Mouse (Mus musculus) embryo, embryonic 11.5 days (tissue): ENCODE measurements around the gene Gm11127.
"Not testable (repeated sequence)": the region's sequence is repeated elsewhere in the genome, so short reads cannot be mapped to it uniquely, and the experiment has no call there.

Experiments
- DNase-seq: peaks from one replicate; pipeline ENCODE4 v3.0.0-alpha.2; 2012; ENCODE audit warnings: low read depth, low spot score

Gene Gm11127

GRCm38 (mm10) chr17:36031583-36032331, 26.4 kb downstream of the Gm11127 start:
- DNase-seq = not testable (repeated sequence)

DNA sequence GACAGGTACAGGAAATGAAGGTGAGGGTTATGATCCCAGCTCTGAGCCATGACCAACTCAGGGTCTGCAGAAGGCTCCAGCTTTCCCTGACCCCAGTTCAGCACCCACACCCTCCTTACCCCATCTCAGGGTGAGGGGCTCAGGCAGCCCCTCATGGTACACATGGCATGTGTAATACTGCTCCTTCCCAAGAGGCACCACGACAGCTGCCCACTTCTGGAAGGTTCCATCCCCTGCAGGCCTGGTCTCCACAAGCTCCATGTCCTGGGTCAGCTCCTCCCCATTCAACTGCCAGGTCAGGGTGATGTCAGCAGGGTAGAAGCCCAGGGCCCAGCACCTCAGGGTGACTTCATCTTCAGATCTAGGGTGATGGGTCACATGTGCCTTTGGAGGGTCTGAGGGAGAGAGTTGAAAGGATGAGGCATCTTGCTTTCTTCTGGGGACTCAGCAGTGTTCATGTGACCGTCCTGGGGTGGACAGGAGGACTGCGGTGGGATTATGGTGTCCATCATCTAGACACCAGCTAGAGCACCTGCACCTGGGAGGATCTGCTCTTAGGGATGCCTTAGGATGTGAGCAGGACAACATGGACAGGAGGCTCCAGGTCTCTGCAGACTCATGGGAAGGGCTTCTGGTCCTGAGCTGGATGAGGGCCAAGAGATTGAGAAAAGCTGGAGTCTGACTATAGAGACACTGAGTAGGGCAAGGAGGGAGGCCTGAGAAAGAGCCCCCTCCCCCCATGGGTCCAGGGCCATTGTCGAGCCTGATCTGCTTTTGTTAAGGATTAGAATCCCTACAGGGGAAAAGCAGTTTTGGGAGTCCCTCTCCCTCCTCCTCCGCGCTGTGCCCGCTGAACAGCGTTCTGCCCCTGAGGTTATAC, 27.2 kb downstream of the Gm11127 start:
- not testable (repeated sequence) for DNase-seq

- not testable (repeated sequence) for DNase-seq
Observed at GRCm38 (mm10) chr17:36030046-36030702, 28.0 kb downstream of the Gm11127 start.

DNA sequence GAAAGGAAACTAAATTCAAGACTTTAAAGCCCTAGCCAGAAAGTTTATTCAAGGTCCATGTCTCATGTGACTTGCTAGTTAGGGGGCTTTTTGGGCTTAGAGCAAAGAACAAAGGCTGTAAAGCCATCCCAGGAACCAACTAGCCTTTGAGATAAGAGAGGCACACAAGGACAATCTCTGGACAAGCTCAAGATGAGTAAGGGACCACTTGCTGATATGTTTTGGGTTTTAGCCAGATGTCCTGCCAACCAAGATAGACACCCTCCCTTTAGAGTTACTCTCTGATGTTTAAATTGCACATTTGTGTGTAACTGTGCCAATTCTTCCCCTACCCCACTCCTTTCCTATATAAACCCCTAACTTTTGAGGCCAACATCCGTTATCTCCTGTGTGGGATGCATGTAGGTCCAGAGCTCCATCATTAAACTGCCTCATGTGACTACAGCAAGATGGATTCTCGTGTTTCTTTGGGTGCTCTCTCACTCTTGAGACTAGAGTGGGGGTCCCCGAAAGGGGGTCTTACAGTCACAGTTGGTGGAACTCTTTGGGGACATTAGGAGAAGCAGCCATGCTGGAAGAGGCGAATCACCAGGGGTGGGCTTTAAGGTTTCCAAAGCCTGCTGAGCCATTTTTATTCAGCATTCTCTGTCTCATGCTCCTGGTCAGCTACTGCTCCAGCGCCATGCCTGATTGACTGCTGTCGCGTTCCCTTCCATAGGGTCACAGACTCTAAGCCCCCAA, 29.1 kb downstream of the Gm11127 start:
- DNase-seq = no peak

DNA sequence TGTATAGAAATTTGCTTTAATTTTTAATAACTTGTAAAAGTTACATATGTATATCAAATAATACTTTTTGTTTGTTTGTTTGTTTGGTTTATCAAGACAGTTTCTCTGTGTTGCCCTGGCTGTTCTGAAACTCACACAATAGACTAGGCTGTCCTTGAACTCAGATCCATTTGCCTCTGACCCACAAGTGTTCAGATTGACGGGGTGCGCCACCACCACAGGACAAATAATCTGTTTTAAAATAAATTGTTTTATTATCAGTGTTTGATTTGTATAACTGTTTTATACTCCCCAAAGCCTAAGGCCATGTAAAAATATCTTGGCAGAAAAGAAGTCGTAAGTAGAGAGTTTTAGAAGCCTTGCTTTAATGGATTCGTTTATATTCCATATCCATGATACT, 30.5 kb downstream of the Gm11127 start:
- DNase-seq = no peak

- no peak for DNase-seq
Observed at GRCm38 (mm10) chr17:36025901-36026300, 32.3 kb downstream of the Gm11127 start.

DNA sequence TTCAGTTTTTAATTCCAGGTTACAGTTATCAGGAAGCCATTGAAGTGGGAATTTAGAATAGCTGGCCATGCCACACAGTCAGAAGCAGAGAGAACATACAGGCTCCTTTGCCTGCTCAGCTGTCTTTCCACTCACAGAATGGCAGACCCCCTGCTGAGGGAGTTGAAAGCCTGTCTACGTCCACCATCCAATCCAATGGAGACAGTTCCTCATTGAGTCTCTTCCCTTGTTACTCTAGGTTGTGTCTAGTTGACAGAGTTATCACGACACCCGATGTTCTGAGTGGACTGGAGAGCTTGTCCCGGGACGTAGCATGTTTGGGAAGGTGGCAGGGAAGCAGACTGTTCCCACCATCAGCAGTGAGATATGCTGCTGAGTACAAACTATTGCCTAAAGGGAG, 33.0 kb downstream of the Gm11127 start:
- no peak for DNase-seq

DNA sequence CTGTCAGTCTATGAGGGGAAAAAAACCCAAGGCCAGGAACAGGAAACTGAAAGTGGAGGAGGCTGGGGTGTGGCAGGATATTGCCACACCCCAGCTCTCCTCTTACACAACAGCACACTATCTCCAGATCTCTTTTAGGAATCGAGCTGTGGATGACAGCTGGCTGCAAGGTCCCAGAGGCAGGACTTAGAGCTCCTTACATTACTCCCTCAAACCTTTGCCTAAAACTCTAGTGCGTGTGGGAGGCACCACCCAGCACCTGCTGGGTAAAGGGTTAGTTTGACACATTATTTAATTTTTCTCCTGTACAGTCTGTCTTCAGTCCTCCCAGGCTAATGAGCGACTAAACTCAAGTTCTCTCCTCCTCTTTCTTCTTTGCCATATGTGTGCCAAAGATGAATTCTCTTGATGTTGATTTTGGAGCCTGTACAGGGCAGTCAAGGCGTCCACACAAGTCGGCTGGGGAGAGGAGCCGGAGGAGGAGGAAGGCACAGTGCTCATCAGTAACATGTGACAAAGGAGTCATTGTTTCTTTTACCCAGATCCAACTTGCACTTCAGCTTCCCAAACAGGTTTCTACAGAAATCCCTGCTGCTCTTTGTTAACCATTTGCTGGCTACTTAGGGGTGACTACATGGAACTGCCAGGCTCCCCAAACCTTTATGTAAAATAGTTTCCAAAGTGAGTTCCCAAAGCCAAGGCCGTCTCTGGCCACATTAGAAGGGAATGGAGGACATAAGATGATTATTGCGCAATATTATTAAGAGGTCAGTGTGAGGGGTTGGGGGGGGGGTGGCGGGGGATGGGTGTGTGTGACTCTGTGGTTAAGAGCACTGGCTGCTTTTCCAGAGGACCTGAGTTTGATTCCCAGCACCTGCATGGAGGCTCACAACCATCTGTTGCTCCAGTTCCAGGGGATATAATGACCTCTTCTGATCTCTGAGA, 34.2 kb downstream of the Gm11127 start:
- DNase-seq = no peak

GRCm38 (mm10) chr17:36022922-36023321, 35.2 kb downstream of the Gm11127 start:
- no peak for DNase-seq

DNA sequence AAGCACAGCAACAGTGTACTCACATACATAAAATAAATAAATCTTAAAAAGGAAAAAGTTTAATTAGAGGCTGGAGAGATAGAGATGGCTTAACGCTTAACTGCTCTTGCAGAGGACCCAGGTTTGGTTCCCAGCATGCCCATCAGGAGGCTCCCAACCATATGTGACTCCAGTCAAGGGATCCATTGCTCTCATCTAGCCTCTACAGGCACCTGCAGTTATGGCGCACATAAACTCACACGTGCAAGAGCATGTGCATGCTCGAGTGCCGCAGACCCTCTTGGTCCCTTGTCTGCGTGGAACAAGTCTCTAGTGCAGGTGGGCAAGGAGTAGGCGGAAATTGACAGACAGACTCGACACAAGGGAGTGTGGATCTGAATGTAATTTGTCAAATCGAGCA, 36.1 kb downstream of the Gm11127 start:
- no peak for DNase-seq

- DNase-seq = no peak
Observed at GRCm38 (mm10) chr17:36021309-36021708, 36.9 kb downstream of the Gm11127 start.

GRCm38 (mm10) chr17:36020191-36021073, 37.7 kb downstream of the Gm11127 start, which contains the start of gene H2-T24:
TSS of gene H2-T24 (minus strand) at chr17:36020560.
- no peak for DNase-seq

DNA sequence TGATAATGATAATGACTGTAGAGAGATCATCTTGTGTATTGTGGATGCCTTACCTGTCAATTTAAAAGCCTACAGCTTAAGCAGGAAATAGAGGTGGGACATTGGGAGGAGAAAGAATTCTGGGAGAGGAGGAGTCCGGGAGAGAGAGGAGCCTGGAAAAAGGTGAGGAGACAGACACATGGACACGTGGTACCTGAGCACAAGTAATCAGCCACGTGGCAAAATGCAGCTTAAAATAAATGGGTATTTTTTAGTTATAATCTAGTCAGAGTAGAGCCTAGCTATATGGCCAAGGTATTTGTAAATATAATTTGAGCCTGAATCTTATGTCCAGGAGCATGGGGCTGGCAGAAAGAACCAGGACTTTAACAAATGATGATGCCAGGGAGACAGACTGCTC, 38.7 kb downstream of the Gm11127 start:
- no peak for DNase-seq

- DNase-seq = no peak
Observed at GRCm38 (mm10) chr17:36018979-36019378, 39.2 kb downstream of the Gm11127 start.

- no peak for DNase-seq
Observed at GRCm38 (mm10) chr17:36017046-36017445, 41.1 kb downstream of the Gm11127 start.

DNA sequence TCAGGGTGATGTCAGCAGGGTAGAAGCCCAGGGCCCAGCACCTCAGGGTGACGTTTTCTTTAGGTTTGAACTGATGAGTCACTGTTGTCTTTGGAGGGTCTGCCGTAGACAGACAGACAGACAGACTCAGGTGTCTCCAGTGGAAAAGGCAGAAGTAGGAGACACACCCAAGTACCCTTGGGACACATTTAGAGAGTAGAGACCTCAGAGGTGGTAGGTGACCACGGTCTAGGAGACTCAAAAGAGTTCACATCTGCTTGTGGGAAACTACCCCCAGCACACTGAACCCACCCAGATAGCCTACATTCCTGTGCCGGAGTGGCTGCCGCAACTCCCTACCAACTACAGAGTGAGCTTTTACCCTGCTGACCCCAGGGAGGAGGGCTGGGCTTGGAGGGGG, 43.2 kb downstream of the Gm11127 start:
- no peak for DNase-seq
